Mouse (Mus musculus): ENCODE measurements around the gene Pfkfb2. TPM values are rescaled to one million over a fixed set of nuclear protein-coding genes. Genes with fewer than 3 reads are reported as not detected.

Pfkfb2 gene
- 22.2 and 25.5 TPM in 2 replicates for polyA plus RNA-seq (2015; fragmentation: Nextera tagmentation; extraction: Ambion mirVana)

DNA sequence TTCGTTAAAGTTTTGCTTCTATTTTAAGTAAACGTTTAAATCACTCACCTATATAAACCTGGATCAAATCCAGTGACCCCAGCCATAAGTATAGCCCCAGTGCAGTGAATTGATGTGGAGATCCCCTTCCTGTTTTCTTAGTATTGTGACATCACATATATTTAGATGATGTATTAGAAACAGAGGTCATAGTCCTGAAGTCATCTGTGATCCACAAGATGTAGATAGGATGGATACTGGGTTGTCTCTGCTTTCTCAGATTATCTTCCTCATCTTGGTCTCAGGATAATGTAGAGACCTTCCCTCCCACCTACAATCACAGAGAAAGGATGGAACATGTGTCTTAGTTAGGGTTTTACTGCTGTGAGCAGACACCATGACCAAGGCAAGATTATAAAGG, at the start of gene Pfkfb2:
Gene Pfkfb2 (minus strand): TSS at position 101 of the 400 bp plus-strand sequence.
- no peaks in the 10 kb centered on the region for H3K9me3 ChIP-seq
- H3K9ac ChIP-seq = no peak within 1 kb of the TSS
- no peak within 1 kb of the TSS for H3K4me3 ChIP-seq
- H3K27ac ChIP-seq = no peak within 1 kb of the TSS
- H3K36me3 ChIP-seq (replicated peaks) = no peaks in the 10 kb centered on the region
- no peak within 1 kb of the TSS for H3K4me2 ChIP-seq
- WGBS = 84% methylated on average over 2 of the region's 2 CpGs
- ATAC-seq (replicated peaks) = no peak
- no peaks in the 10 kb centered on the region for H3K4me1 ChIP-seq
- H3K27me3 ChIP-seq (replicated peaks) = no peaks in the 10 kb centered on the region

DNA sequence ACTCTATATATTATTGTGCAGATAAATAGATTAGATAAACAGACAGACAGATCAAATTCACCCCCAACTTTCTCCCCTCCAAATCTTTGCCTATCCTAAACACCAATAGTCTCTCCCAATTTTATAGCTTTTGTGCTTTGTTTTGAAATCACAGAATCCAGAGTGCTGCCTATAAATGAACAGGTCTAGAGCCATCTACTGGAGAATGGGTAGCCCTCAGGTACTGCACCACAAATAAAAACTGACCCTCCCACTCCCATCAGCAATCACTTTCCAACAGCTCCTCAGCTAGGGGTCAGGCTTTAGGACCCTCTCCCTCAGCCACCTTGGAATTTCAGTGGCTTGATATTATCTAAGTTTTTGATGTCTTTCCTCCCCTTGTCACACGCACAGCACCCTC, 47.6 kb upstream of the Pfkfb2 start:
- Histone ChIP-seq H3K27me3 (replicated peaks) (no peaks in the 10 kb centered on the region), H3K9ac (no peak overlapping the region), H3K36me3 (replicated peaks) (no peaks in the 10 kb centered on the region), H3K4me1 (no peaks in the 10 kb centered on the region), H3K27ac (no peak overlapping the region), H3K4me2 (no peak overlapping the region), H3K4me3 (no peak overlapping the region), H3K9me3 (no peaks in the 10 kb centered on the region)
- 91% methylated on average over 1 of the region's 1 CpGs for WGBS
- no peak for ATAC-seq (replicated peaks)

DNA sequence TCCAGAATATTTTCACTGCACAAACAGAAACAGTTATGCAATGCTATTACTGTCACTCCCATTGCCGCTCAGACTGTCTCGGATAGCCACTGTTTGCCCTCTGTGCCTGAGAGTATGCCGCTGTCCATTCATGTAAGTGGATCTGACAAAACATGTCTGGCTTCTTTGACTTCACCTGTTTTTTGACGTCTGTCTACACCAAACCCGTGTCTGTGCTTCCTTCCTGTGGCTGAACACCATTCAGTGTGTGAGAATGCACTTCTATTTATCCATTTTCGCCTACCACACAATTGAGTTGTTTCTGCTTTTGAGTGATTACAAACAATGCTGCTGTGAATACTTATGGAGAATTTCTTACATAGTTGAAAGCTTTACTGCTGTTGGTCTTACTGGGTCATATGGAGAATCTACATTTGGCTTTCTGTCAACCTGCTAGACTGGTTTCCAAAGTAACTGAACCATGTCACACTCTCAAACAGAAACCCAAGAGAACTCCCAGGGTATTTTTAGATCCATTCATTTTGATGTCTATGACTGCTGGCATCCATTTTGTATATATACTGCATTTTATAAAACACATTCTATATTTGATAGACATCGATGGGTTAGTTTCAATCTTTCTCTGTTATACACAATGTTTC, 46.8 kb upstream of the Pfkfb2 start:
- ATAC-seq (replicated peaks) = no peak
- H3K36me3 ChIP-seq (replicated peaks) = no peaks in the 10 kb centered on the region
- H3K4me1 ChIP-seq = no peaks in the 10 kb centered on the region
- H3K4me3 ChIP-seq = no peak overlapping the region
- WGBS = 80% methylated on average over 7 of the region's 7 CpGs
- no peaks in the 10 kb centered on the region for H3K9me3 ChIP-seq
- no peaks in the 10 kb centered on the region for H3K27me3 ChIP-seq (replicated peaks)
- no peak overlapping the region for H3K27ac ChIP-seq
- no peak overlapping the region for H3K9ac ChIP-seq
- no peak overlapping the region for H3K4me2 ChIP-seq

GRCm38 (mm10) chr1:130775234-130775633, 46.2 kb upstream of the Pfkfb2 start:
- no peaks in the 10 kb centered on the region for H3K27me3 ChIP-seq (replicated peaks)
- no peak for ATAC-seq (replicated peaks)
- H3K27ac ChIP-seq = no peak overlapping the region
- no peak overlapping the region for H3K4me3 ChIP-seq
- H3K4me1 ChIP-seq = no peaks in the 10 kb centered on the region
- 34% methylated on average over 2 of the region's 2 CpGs for WGBS
- H3K9ac ChIP-seq = no peak overlapping the region
- H3K4me2 ChIP-seq = no peak overlapping the region
- no peaks in the 10 kb centered on the region for H3K36me3 ChIP-seq (replicated peaks)
- H3K9me3 ChIP-seq = no peaks in the 10 kb centered on the region

DNA sequence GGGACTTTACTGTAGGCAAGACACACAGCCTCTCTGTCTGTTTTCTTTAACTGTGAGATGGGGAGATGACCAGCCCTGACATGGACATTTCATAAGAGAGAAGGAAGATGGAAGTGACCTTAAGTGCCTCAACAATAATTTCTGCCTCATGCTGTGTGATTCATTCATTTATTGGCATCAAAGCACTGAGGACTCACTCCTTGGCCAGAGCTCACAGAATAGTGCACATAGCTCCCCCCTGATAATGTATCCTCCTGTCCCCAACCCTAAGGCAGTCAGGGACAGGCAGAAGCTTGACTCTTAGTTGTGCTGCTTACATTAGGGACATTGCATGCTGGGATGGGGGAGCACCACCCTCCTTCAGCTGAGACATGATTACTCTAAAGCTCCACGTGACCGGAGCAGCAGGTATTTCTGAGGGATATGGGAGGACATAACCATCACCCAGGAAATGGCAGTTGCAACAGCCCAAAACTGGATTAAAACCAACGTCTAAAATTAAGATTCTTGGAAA, 42.0 kb upstream of the Pfkfb2 start:
- Histone ChIP-seq H3K9me3 (no peaks in the 10 kb centered on the region), H3K27me3 (replicated peaks) (no peaks in the 10 kb centered on the region), H3K4me3 (no peak overlapping the region), H3K4me2 (no peak overlapping the region), H3K36me3 (replicated peaks) (no peaks in the 10 kb centered on the region), H3K4me1 (no peaks in the 10 kb centered on the region), H3K27ac (no peak overlapping the region), H3K9ac (no peak overlapping the region)
- ATAC-seq (replicated peaks) = no peak
- 66% methylated on average over 3 of the region's 3 CpGs for WGBS

DNA sequence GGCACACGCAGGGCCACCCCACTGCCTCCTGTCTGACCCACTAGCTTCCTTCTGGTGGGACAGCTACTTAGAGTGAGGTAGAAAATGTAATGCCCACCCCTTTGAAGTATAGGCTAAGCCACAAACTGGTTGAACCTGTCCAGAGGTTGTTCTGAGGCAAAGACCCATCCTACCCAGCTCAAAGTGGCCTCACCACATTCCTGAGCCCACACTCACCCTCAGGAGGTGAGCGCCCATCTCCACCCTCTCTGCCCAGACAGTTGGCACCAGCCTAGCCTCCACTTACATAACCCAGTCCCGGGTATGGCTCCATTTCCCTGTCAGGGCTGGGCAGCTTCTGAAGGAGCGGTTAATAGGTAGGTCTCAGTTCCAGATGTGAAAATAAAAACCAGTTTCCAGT, 41.4 kb upstream of the Pfkfb2 start:
- WGBS = 91% methylated on average over 4 of the region's 4 CpGs
- no peak for ATAC-seq (replicated peaks)
- Histone ChIP-seq H3K4me3 (no peak overlapping the region), H3K4me1 (no peaks in the 10 kb centered on the region), H3K9ac (no peak overlapping the region), H3K27me3 (replicated peaks) (no peaks in the 10 kb centered on the region), H3K36me3 (replicated peaks) (no peaks in the 10 kb centered on the region), H3K4me2 (no peak overlapping the region), H3K27ac (no peak overlapping the region), H3K9me3 (no peaks in the 10 kb centered on the region)

DNA sequence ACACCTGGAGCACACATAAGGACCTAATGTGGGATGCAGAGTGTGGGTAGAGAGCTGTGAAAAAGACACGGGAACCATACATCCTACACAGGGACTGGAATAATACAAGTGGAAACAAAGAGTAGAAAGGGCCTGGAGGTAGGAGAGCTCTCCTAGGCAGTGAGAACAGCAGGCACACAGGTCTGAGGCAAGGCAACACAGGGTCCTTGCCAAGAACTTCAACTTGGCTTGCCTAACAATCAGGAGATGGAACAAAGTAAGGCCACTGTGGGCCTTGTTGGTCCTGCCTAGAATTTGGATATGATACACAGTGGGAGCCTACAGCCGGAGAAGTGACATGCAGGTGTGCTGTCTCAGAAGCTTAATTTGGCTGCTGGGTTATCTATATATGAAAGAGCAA, 40.9 kb upstream of the Pfkfb2 start:
- Histone ChIP-seq H3K4me1 (no peaks in the 10 kb centered on the region), H3K4me2 (no peak overlapping the region), H3K9ac (no peak overlapping the region), H3K9me3 (no peaks in the 10 kb centered on the region), H3K36me3 (replicated peaks) (no peaks in the 10 kb centered on the region), H3K27me3 (replicated peaks) (no peaks in the 10 kb centered on the region), H3K27ac (no peak overlapping the region), H3K4me3 (no peak overlapping the region)
- ATAC-seq (replicated peaks) = no peak
- 89% methylated on average over 2 of the region's 2 CpGs for WGBS

DNA sequence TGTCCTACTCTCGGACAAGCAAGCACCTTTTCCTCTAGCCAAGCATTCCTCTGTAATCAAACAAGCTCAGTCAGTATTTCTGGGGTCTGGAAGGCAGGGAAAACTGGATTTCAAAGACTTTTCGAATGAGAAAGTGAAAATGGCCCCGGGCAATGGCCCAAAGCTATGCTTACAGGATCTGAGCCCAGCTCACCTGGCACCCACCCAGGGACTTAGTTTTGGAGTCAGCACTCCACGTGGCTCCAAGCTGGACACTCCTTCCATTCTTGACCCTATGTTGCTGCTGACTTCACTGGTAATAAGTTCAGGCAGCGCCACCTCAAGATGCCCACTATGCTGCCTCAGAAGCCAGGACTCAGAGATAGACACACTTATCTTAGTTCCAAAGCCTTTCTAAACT, 38.0 kb upstream of the Pfkfb2 start:
- H3K4me3 ChIP-seq = no peak overlapping the region
- ATAC-seq (replicated peaks) = no peak
- WGBS = 80% methylated on average over 5 of the region's 5 CpGs
- no peak overlapping the region for H3K4me2 ChIP-seq
- H3K4me1 ChIP-seq = no peaks in the 10 kb centered on the region
- no peak overlapping the region for H3K9ac ChIP-seq
- no peak overlapping the region for H3K27ac ChIP-seq
- no peaks in the 10 kb centered on the region for H3K36me3 ChIP-seq (replicated peaks)
- H3K27me3 ChIP-seq (replicated peaks) = no peaks in the 10 kb centered on the region
- no peaks in the 10 kb centered on the region for H3K9me3 ChIP-seq

GRCm38 (mm10) chr1:130764027-130764461, 35.0 kb upstream of the Pfkfb2 start:
- H3K27ac ChIP-seq = no peak overlapping the region
- no peak overlapping the region for H3K4me3 ChIP-seq
- H3K4me2 ChIP-seq = no peak overlapping the region
- WGBS = 85% methylated on average over 12 of the region's 12 CpGs
- no peaks in the 10 kb centered on the region for H3K27me3 ChIP-seq (replicated peaks)
- H3K36me3 ChIP-seq (replicated peaks) = no peaks in the 10 kb centered on the region
- no peaks in the 10 kb centered on the region for H3K9me3 ChIP-seq
- ATAC-seq (replicated peaks) = no peak
- no peak overlapping the region for H3K9ac ChIP-seq
- H3K4me1 ChIP-seq = no peaks in the 10 kb centered on the region

GRCm38 (mm10) chr1:130762045-130762760, 33.1 kb upstream of the Pfkfb2 start:
- H3K4me2 ChIP-seq = no peak overlapping the region
- H3K4me1 ChIP-seq = no peaks in the 10 kb centered on the region

GRCm38 (mm10) chr1:130761597-130761996, 32.5 kb upstream of the Pfkfb2 start:
- H3K9ac ChIP-seq = no peak overlapping the region
- 88% methylated on average over 1 of the region's 1 CpGs for WGBS
- no peaks in the 10 kb centered on the region for H3K36me3 ChIP-seq (replicated peaks)
- H3K4me2 ChIP-seq = no peak overlapping the region
- no peak overlapping the region for H3K4me3 ChIP-seq
- no peaks in the 10 kb centered on the region for H3K4me1 ChIP-seq
- H3K27ac ChIP-seq = no peak overlapping the region
- no peaks in the 10 kb centered on the region for H3K27me3 ChIP-seq (replicated peaks)
- ATAC-seq (replicated peaks) = no peak
- no peaks in the 10 kb centered on the region for H3K9me3 ChIP-seq

More at GRCm38 (mm10) chr1:130762045-130762760, 33.1 kb upstream of the Pfkfb2 start:
- no peak overlapping the region for H3K4me3 ChIP-seq
- H3K36me3 ChIP-seq (replicated peaks) = no peaks in the 10 kb centered on the region
- no peaks in the 10 kb centered on the region for H3K9me3 ChIP-seq
- no peak overlapping the region for H3K9ac ChIP-seq
- H3K27me3 ChIP-seq (replicated peaks) = no peaks in the 10 kb centered on the region
- no peak overlapping the region for H3K27ac ChIP-seq
- WGBS = 82% methylated on average over 3 of the region's 3 CpGs
- ATAC-seq (replicated peaks) = no peak

DNA sequence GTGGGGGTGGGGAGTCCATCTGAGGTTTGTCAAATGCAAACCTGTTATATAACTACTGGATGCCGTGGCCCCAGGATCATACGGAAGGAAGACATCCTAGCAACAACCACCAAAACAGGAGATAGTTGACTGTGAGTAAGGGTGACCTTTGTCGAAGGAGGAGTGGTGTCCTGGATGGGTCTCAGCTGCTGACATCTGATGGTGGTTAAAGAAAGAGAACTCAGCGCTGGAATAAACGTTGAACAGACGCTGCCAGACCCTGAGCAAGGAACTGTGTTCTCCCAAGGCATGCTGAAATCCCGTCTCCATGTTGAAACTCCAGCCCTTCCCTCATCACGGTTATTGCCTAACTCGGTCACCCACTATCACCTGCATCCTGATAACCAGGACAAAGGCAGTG, 30.6 kb upstream of the Pfkfb2 start:
- Histone ChIP-seq H3K27ac (no peak overlapping the region), H3K9me3 (no peaks in the 10 kb centered on the region), H3K27me3 (replicated peaks) (no peaks in the 10 kb centered on the region), H3K36me3 (replicated peaks) (no peaks in the 10 kb centered on the region), H3K9ac (no peak overlapping the region), H3K4me2 (no peak overlapping the region), H3K4me3 (no peak overlapping the region), H3K4me1 (no peaks in the 10 kb centered on the region)
- 87% methylated on average over 9 of the region's 9 CpGs for WGBS
- no peak for ATAC-seq (replicated peaks)

DNA sequence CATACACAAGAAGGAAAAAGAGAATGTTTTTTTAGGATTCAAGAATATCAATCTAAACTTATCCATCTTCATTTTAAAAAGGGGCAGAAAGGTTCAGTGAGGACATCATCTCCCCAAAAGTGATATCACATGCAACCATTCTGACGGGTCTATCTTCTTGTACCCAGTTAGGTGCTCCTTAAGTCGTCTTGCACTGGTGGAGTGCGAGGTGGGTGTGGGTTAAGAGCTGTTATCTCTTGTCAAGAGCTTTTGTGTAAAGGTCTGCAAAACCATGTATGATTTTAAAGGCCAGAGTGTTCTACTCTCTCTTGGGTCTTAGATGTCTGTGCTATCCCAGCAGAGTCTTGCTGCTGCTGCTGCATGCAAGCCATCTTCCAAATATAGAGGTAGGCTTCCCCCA, 17.8 kb upstream of the Pfkfb2 start:
- Histone ChIP-seq H3K4me2 (no peak overlapping the region), H3K9me3 (no peaks in the 10 kb centered on the region), H3K36me3 (replicated peaks) (no peaks in the 10 kb centered on the region), H3K27ac (no peak overlapping the region), H3K4me3 (no peak overlapping the region), H3K9ac (no peak overlapping the region), H3K4me1 (no peaks in the 10 kb centered on the region), H3K27me3 (replicated peaks) (no peaks in the 10 kb centered on the region)
- 89% methylated on average over 3 of the region's 3 CpGs for WGBS
- ATAC-seq (replicated peaks) = no peak

Data from midbrain, embryonic 15.5 days (tissue).